Mouse (Mus musculus) G1E (cell line): ENCODE measurements around the gene Rassf8.

Experiments used
- CTCF ChIP-seq: IDR thresholded peaks from 2 replicates; pipeline ENCODE4 v1.5.1; 2012; ENCODE audit warnings: low read depth, low read length, inconsistent platforms, mixed read lengths
- GATA1 ChIP-seq: IDR thresholded peaks from 2 replicates; pipeline ENCODE4 v1.6.1; 2012; ENCODE audit warnings: borderline replicate concordance, low read length, inconsistent platforms, mixed read lengths
- POLR2AphosphoS5 ChIP-seq: IDR thresholded peaks from 2 replicates; pipeline ENCODE4 v1.6.1; 2012; ENCODE audit warnings: low read depth, low read length, inconsistent platforms; ENCODE audit not compliant: insufficient replicate concordance

GRCm38 (mm10) chr6:145703667-145704066, 42.9 kb upstream of the Rassf8 start:
- no peak for TF ChIP-seq CTCF
- no peak for TF ChIP-seq POLR2AphosphoS5
- TF ChIP-seq GATA1, result no peak
